In the genomic region with DNA sequence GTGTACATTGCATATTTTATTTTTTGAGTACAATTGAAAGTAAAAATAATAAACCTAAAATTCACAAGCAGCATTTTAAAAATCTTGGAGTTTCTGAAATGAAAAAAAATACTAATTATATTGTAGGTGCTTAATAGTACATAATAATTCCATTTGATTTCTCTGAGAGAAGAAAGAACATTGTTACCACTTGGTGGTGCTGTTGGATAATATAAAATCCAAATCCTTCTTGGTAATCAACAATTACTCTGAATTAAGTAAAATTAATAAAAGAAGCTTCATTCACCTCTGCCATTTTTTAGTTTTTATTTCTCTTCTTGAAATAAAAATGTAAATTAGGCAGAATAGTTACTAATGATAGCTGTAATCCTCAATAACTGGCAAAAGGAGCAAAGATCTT, we compare ENCODE assay signal across 14 mouse cellular contexts.
A peak's percentile ranks its signal among the peaks of the same experiment; 100 is the strongest.
DNase-seq lines count a peak whose midpoint lies in the region; ATAC-seq and TF ChIP-seq lines count a peak whose summit lies in the region.
"Had no signal": no experiment of that assay in that cellular context is flagged by ENCODE, and none has a peak within 500 bp of the region (broad histone marks: within the 10 kb centered on the region; RNA-seq: fewer than 3 reads in every experiment).

No protein-coding gene starts in this region.

- TF ChIP-seq POLR2A in brain, embryonic 14.5 days (IDR thresholded peaks at IDR 0.05; ENCODE audit: borderline replicate concordance, extremely low read depth, insufficient read depth, insufficient read length, poor library complexity, severe bottlenecking) = no peak

- no peak overlapping the region for H3K4me2 ChIP-seq in forebrain, embryonic 14.5 days (ENCODE audit: low read length)
- no peak overlapping the region for H3K4me2 ChIP-seq in forebrain, embryonic 13.5 days
- H3K4me2 ChIP-seq: embryonic facial prominence, embryonic 15.5 days had no signal

- no peaks in the 10 kb centered on the region for H3K4me1 ChIP-seq in forebrain, embryonic 14.5 days (ENCODE audit: control insufficient read depth, insufficient read depth, low read length)
- no peaks in the 10 kb centered on the region for H3K4me1 ChIP-seq in forebrain, embryonic 13.5 days
- H3K4me1 ChIP-seq: embryonic facial prominence, embryonic 15.5 days had no signal

- no peak overlapping the region for H3K4me3 ChIP-seq in forebrain, embryonic 14.5 days (ENCODE audit: low read depth, low read length)
- H3K4me3 ChIP-seq in forebrain, embryonic 13.5 days = no peak overlapping the region
- H3K4me3 ChIP-seq: embryonic facial prominence, embryonic 15.5 days had no signal

- H3K27ac ChIP-seq in forebrain, embryonic 14.5 days (ENCODE audit: low read depth, low read length) = no peak overlapping the region
- H3K27ac ChIP-seq in forebrain, embryonic 13.5 days = no peak overlapping the region
- H3K27ac ChIP-seq: embryonic facial prominence, embryonic 15.5 days had no signal

- H3K36me3 ChIP-seq in forebrain, embryonic 14.5 days (ENCODE audit: control insufficient read depth, insufficient read depth, low read length) = no peaks in the 10 kb centered on the region
- no peaks in the 10 kb centered on the region for H3K36me3 ChIP-seq in forebrain, embryonic 13.5 days (ENCODE audit: poor library complexity, severe bottlenecking)
- H3K36me3 ChIP-seq: embryonic facial prominence, embryonic 15.5 days had no signal

- H3K9me3 ChIP-seq in forebrain, embryonic 14.5 days (replicated peaks; ENCODE audit: control insufficient read depth, low read length) = no peaks in the 10 kb centered on the region
- H3K9me3 ChIP-seq in forebrain, embryonic 13.5 days (replicated peaks) = no peaks in the 10 kb centered on the region; the same call in 1 of the 2 replicates
- H3K9me3 ChIP-seq: embryonic facial prominence, embryonic 15.5 days had no signal

- H3K27me3 ChIP-seq in forebrain, embryonic 14.5 days (replicated peaks; ENCODE audit: control insufficient read depth, insufficient read depth, low read length) = no peaks in the 10 kb centered on the region
- H3K27me3 ChIP-seq in forebrain, embryonic 13.5 days = no peaks in the 10 kb centered on the region
- H3K27me3 ChIP-seq: embryonic facial prominence, embryonic 15.5 days had no signal

- DNase-seq in forebrain, embryonic 14.5 days (ENCODE audit: low spot score) = peak; percentile 73
- peak; percentile 16 for DNase-seq in layer of hippocampus, adult 9-10 months (ENCODE audit: low spot score)
- no peak for DNase-seq in layer of hippocampus, postnatal 10 days (ENCODE audit: low spot score in 2 of 2)
- DNase-seq in A20 (ENCODE audit: low read depth, low spot score) = peak; percentile 56
- peak; percentile 77 for DNase-seq in brain, embryonic 14.5 days (ENCODE audit: low read depth)
- DNase-seq in kidney, postnatal 10 days = no peak
- DNase-seq: cerebellum, adult 18-20 months; heart, adult 11 months; heart, postnatal 36 days; kidney, adult 18-20 months; left cerebral cortex, postnatal 4 days had no signal

- H3K9ac ChIP-seq in forebrain, embryonic 14.5 days (ENCODE audit: low read length) = no peak overlapping the region
- H3K9ac ChIP-seq in forebrain, embryonic 13.5 days = no peak overlapping the region
- H3K9ac ChIP-seq: embryonic facial prominence, embryonic 15.5 days had no signal

- no peak for ATAC-seq in forebrain, embryonic 14.5 days
- ATAC-seq in forebrain, embryonic 13.5 days = no peak
- no peak for ATAC-seq in CD4-positive, CD25-positive, alpha-beta regulatory T cell, adult 4 months

- TF ChIP-seq CTCF in brain, embryonic 14.5 days (IDR thresholded peaks at IDR 0.05; ENCODE audit: borderline replicate concordance, extremely low read depth, insufficient read depth, insufficient read length) = no peak

Comparison
In these comparisons a context has a peak if more than half of its experiments do, and no peak if none do; other contexts are left out.
1. DNase-seq: peak in forebrain, embryonic 14.5 days (single experiment), layer of hippocampus, adult 9-10 months (single experiment), A20 (single experiment) and brain, embryonic 14.5 days (single experiment); none in layer of hippocampus, postnatal 10 days (0 of 2) and kidney, postnatal 10 days (single experiment).